Mouse (Mus musculus) Patski (cell line): ENCODE results near the gene C2cd3. TPM values are rescaled to one million over a fixed set of nuclear protein-coding genes. Genes with fewer than 3 reads are reported as not detected.

Source experiments
- ATAC-seq: fragments of 100-300 bp; one replicate; pipeline ENCODE4 v1.8.0; 2021
- CTCF ChIA-PET: fragments of 350-600 bp; sonication (Branson Sonifier 250); formaldehyde crosslinking; loops from one replicate; lab custom pipeline; 2022; ENCODE audit warnings: inconsistent platforms; lab: Charles Lee
- POLR2A ChIA-PET: fragments of 350-600 bp; sonication (Branson Sonifier 250); formaldehyde crosslinking; loops from one replicate; lab custom pipeline; 2022; ENCODE audit warnings: antibody characterized with exemption, inconsistent platforms; lab: Charles Lee
- DNase-seq: peaks from one replicate; pipeline ENCODE4 v3.0.0-alpha.2; 2011; ENCODE audit warnings: low read depth, low spot score
- H3K27me3 ChIP-seq: fragments of 371-371 bp; one replicate; pipeline ENCODE4 v1.5.1; 2021
- CTCF ChIP-seq: fragments of 100-300 bp; IDR thresholded peaks from one replicate; pipeline ENCODE4 v1.5.1; 2021
- in situ Hi-C: fragments of 300-500 bp; cut with MboI; formaldehyde crosslinking; loops from 3 replicates; pipeline ENCODE4 v1.11.1; 2018; ENCODE audit warnings: low pct_unique_long_range_greater_than_20kb, mixed read lengths
- polyA plus RNA-seq: library from polyadenylated mRNA; unstranded; gene quantifications from one replicate; pipeline ENCODE4 v1.2.3, GENCODE M21; 2021

C2cd3 gene
- polyA plus RNA-seq, 1 experiment from 2014 or later: 27.0 TPM

DNA sequence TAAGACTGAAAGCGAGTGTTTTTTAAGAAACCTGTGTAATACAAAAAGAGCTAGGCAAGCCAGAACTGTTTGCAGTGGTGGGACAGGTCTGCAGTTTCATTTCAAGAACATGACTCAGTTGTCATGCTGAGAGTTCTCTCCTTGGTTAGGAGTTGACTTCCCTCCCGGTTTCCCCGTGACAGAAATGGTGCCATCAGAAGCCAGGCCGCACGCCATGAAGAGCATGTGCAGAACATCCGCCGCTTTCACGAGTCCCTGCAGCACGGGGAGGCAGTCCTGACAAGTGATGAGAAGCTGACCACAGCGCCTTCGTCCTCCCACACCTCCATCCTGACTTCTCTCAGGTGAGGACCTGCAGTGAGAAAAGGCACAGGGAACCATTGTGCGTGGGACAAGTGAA is 76.5 kb downstream of the C2cd3 start:
- ATAC-seq (no peak), DNase-seq (no peak)
- no peaks in the 10 kb centered on the region for H3K27me3 ChIP-seq
- ChIA-PET CTCF (no interaction called here), POLR2A (interaction anchor here (1.5 kb wide), 1 partner anchor 22 kb away, joined by 3 read pairs; no protein-coding TSS in a partner anchor)
- in situ Hi-C loops: no loop called here
- TF ChIP-seq CTCF: no peak

DNA sequence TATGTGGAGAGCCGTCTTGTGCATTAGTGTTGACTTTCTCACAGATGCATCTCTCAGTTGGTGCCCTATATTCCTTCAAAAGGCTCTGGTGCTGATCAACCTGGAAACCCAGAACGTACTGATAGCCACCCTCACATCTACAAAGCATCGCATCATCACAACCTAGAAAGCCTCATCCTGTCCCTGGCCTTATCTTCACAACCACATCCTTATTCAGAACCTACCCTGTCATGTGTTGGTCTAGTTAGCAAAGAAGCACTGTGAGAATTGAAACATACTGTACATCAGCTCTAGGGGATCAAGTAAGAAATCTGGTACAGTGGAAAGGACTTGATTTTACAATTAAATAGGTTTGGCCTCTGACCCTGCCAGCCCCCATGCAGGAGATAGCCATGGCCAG is 77.0 kb downstream of the C2cd3 start:
- no peak for DNase-seq
- TF ChIP-seq CTCF: no peak
- no peaks in the 10 kb centered on the region for H3K27me3 ChIP-seq
- in situ Hi-C loops: no loop called here
- no peak for ATAC-seq
- ChIA-PET CTCF (interaction anchor here (1.6 kb wide), 1 partner anchor 8 kb away, joined by 5 read pairs; no protein-coding TSS in a partner anchor), POLR2A (interaction anchor here (1.5 kb wide), 1 partner anchor 22 kb away, joined by 3 read pairs; no protein-coding TSS in a partner anchor)

DNA sequence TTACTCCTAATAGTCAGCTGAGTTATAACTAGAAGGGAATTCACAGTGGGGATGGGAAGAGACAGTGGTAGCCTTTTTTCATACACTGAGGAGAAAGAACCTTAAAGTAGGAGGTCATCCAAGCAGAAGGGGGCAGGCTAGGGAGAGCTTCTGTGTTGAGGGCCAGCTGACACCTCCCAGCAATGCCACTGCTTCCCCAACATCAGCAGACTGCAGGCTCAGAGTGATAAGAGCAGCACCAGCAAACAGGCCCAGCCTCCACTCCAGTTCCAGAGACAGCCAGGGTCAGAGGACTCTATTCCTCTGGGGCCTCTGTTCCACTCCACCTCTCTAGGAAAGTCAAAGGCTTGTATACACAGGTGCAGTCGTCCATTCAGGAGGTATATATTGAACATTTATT is 86.1 kb downstream of the C2cd3 start:
- no peak for ATAC-seq
- in situ Hi-C loops: no loop called here
- CTCF ChIA-PET: interaction anchor here (1.1 kb wide), 1 partner anchor 15 kb away, joined by 3 read pairs; no protein-coding TSS in a partner anchor
- POLR2A ChIA-PET: no interaction called here
- no peak for DNase-seq
- H3K27me3 ChIP-seq: no peaks in the 10 kb centered on the region
- no peak for TF ChIP-seq CTCF

DNA sequence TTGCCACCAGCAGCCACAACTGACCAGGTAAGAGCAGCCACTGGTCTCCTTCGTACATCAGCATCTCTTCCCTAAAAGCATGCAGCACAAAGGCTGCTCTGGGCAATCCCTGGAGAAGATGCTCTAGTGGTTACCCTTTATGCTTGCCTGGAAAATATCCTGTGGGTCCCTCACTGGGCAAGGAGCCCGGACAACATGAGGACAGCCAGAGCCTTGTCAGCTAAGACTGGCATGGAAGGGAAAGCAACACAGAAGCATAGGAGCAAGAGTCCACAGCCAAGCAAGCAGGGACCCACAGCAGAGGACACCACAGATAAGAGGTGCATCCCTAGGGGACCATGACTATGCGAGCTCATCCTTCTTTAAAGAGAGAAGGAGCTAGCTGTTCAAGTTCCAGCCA is 87.8 kb downstream of the C2cd3 start:
- ATAC-seq (no peak), DNase-seq (no peak)
- no peak for TF ChIP-seq CTCF
- in situ Hi-C loops: no loop called here
- CTCF ChIA-PET: no interaction called here
- H3K27me3 ChIP-seq: no peaks in the 10 kb centered on the region
- POLR2A ChIA-PET: interaction anchor here (1.1 kb wide), 1 partner anchor 27 kb away, joined by 4 read pairs; no protein-coding TSS in a partner anchor

DNA sequence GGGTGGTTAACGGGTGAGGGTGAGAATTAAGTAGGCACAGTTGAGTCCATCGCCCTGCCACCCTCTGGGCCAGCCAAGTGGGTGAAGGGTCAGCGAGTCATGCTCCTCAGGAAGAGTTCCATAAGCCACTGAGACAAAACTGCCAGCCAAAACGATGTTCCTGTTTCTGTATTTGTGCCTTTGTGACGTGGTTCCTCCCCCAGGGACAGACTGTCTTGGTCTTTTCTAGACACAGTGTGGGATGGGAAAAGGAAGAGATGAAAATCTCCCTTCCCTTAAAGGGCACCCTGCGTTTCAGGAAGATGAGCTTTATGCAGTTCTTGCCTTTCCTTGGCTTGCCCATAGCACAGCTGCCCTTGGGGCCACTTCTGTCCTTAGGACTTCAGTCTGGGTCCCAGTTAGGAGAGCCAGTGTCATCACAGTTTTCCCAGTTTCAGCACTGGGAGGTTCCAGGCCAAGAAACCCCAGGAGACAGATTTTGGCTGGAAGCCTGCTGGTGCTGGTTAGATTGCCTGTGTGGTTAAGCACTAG is 89.7 kb downstream of the C2cd3 start:
- ChIA-PET POLR2A (no interaction called here), CTCF (interaction anchor here (1.1 kb wide), 1 partner anchor 33 kb away, joined by 5 read pairs; no protein-coding TSS in a partner anchor)
- DNase-seq: peak; percentile 67
- peak; percentile 34 for ATAC-seq
- H3K27me3 ChIP-seq: no peaks in the 10 kb centered on the region
- no peak for TF ChIP-seq CTCF
- in situ Hi-C loops: no loop called here

DNA sequence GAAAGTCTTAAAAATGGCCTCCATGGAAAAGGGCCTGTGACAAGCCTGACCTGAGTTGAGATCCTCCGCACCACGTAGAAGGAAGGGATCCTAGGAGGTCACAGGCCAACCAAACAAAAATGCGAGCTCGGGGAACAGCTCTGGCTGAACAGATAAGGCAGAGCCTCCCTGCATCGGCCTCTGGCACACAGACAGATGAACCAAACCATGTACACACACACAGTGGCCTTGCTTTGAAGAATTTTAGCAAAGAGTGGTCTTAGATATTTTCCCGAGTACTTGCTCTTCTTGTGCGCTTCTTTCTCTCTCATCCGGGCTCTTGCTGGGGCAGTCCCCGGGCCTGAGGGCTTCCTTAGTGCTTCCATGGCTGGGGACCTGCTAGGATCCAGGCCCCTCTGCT is 91.2 kb downstream of the C2cd3 start:
- POLR2A ChIA-PET: no interaction called here
- in situ Hi-C loops: no loop called here
- no peak for TF ChIP-seq CTCF
- DNase-seq (no peak), ATAC-seq (no peak)
- CTCF ChIA-PET: no interaction called here
- no peaks in the 10 kb centered on the region for H3K27me3 ChIP-seq

DNA sequence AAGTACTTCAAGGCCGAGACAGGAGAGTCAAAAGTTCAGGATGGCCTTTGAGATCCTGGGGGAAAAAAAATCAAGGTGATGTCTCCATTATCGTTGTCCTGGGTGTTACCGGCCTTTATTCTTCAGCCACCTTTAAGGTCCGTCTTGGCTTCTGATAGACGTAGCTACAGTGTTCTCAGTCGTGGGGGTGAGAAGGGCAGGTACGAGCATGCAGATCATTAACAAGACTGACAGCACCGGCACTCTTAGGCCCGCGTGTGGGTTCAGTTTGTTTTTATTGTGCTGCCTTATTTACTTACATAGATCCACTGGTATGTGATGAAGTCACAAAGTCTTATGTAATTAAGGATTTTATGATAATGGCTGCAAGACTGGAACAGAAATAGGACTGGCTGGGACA is 91.7 kb downstream of the C2cd3 start:
- no peak for TF ChIP-seq CTCF
- ChIA-PET CTCF (interaction anchor here (1.4 kb wide), 1 partner anchor 57 kb away, joined by 3 read pairs; no protein-coding TSS in a partner anchor), POLR2A (no interaction called here)
- ATAC-seq (no peak), DNase-seq (no peak)
- no peaks in the 10 kb centered on the region for H3K27me3 ChIP-seq
- in situ Hi-C loops: no loop called here

DNA sequence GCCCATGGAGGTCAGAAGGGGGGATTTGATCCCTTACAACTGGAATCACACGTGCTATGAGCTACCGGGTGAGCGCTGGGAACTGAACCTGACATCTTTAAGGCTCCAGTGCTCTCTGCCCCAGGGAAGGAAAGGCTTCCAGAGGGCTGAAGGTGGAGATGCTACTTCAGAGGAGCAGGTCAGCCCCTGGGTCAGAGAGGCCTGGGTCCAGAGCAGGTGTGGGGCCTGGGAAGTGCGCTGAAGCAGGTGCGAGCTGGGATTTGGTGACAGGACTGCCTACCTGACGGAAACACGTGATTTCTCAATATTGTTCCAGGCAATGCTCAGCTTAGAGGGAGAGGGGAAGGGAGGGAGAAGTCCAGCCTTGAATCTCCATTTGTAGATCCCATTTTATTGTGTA is 92.2 kb downstream of the C2cd3 start:
- ChIA-PET POLR2A (no interaction called here), CTCF (interaction anchor here (1.4 kb wide), 1 partner anchor 56 kb away, joined by 3 read pairs; no protein-coding TSS in a partner anchor)
- ATAC-seq (no peak), DNase-seq (no peak)
- H3K27me3 ChIP-seq: no peaks in the 10 kb centered on the region
- no peak for TF ChIP-seq CTCF
- in situ Hi-C loops: no loop called here

DNA sequence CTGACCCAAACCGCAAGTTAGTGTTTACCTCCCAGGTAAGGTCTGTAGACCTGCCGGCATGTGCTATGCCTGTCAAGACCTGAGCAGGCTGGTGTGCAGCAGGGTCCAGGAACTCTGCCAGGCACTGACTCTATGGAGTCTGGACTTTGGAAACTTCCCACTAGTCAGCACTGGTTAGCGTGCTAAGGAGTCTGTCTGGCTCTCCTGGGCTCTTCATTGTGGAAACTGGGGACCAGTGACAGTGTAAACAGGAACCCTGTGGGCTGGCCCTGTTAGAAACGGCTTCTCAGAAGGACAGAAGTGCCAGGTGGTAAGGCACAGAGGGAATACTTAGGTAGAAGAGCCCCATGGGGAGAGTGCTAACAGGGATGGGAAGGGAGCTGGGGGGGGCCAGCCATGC is 93.2 kb downstream of the C2cd3 start:
- ChIA-PET CTCF (interaction anchor here (1.0 to 1.2 kb wide), 2 partner anchors 10 to 56 kb away, joined by 3 to 4 read pairs; no protein-coding TSS in a partner anchor), POLR2A (no interaction called here)
- DNase-seq: no peak
- in situ Hi-C loops: no loop called here
- H3K27me3 ChIP-seq: no peaks in the 10 kb centered on the region
- ATAC-seq: no peak
- TF ChIP-seq CTCF: no peak

DNA sequence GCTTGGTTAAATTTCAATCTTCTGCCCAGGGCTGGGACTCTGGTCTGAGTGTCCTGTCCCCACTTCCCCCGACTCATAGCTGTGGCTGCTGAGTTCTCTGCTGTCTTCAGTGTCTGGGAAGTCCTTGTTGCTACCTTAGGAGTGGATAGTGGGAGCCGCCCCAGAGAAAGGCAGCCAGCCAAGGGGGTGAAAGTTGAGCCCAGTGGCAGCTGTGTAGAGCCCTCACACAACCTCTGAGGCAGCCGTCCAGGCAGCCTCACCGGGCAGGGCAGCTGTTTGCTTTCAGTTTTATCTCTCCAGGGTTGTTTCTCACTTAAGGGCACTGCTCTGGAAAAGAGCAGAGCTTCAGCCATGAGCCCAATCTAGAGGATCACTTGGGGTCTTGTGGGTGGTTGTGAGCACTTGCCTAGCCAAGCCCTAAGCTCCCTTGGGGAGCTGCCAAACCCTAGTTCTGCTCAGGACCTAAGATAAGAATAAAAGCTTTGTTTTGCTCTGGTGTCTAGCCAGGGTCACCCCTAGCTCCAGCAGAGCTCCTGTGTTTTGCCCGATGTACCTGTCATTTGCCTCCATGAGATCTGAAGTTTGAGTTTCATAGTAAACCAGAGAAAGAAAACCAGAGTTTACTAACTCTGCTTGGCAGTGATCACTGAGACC is 93.8 kb downstream of the C2cd3 start:
- ATAC-seq (peak; percentile 48), DNase-seq (no peak)
- no peaks in the 10 kb centered on the region for H3K27me3 ChIP-seq
- POLR2A ChIA-PET: interaction anchor here (0.5 kb wide), 1 partner anchor 290 kb away, joined by 3 read pairs; the partner anchor contains the start of gene Kcne3
- in situ Hi-C loops: no loop called here
- CTCF ChIA-PET: interaction anchor here (0.7 to 1.2 kb wide), 3 partner anchors 10 to 55 kb away, joined by 3 to 4 read pairs (median 3); no protein-coding TSS in a partner anchor
- TF ChIP-seq CTCF: no peak
